Mouse (Mus musculus): Measurements from ENCODE around the gene Mkks.

Gene Mkks

DNA sequence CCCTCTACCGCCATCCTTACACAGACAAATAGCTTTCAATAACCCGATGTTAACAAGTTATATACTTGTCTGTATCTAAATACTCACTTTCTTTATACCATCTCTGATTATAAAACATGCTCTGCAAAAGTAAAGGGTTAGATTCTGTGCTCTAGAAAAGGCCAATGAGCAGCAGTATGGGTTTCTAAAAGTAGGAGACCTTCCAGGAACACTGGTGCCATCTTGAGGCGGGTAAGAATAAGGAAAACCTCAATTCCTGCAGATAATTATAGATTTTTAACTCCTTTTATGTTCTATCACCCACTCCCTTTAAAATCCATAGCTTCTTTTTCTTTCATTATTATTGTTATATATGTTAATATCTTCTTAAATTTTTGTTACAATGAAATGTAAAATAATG lies 55.3 kb downstream of the Mkks start:
- no peak for DNase-seq (ENCODE audit: low spot score)

DNA sequence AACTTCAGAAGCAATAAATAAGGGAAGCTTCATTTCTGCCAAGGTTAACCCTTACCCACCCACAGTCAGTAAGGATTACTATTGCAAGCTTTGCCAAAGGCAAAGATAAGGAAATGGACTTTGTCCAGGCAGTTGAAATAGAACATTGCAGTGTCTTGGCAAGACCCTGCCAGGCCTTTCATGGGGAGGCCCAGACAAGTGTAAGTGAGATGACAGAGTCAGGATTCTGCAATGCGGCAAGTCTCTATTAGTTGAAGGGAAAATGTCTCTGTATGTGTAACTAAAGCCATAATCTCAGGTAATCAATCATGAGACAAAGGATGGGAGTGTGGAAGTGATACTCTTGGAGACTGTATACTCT lies 56.5 kb downstream of the Mkks start:
- no peak for DNase-seq (ENCODE audit: low spot score)

DNA sequence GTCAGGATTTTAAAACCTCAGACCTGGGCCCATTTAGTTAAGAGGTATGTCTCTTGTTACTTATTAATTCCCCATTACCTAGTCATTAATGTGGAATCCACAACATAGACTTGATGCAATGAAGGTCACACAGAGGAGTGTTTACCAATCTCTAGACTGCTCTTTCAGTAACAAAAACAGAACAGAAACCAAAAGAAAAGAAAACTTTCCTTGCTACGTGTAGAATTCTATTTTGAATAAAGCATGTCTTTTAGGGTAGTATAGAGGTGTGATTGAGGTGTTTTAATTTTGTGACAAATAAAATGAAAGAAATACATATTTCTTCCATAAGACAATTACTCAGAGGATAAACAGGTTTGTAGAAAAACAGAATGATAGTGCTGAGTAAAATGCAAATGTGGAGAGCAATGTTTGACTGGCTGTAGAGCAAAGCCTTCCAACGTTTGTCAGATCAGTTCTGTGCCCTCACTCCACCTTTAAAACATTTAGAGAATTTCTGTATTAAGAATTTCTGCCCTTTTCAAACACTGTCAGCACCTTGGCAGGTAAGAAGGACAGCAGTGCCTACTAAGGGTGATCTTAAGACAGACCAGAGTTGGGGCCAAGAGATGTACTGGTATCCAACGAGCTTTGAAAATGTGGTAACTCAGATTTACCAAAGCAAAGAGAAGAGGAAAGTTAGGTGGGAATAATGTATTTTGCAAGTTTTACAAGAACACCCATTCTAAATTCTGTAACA lies 57.0 kb downstream of the Mkks start:
- DNase-seq (ENCODE audit: low spot score), result no peak

DNA sequence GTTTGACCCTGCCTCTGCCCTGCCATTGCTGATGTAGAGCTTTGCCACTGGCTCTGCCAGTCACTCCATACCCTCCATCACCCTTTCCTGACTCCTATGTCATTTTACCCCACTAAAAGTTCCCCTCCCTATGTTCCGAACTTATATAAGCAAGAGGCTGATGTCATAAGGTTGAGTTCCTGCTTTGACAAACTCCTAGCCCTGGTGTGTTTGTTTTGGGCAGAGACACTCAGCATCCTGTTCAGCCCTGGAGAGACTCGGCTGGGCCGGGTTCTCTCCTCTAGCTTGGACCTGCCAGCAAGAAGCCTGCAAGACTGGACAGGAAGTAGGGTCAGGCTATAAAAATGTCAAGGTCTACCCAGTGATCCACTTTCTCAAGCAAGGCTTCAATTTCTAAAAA lies 58.3 kb downstream of the Mkks start:
- peak; percentile 4 for DNase-seq (ENCODE audit: low spot score)

DNA sequence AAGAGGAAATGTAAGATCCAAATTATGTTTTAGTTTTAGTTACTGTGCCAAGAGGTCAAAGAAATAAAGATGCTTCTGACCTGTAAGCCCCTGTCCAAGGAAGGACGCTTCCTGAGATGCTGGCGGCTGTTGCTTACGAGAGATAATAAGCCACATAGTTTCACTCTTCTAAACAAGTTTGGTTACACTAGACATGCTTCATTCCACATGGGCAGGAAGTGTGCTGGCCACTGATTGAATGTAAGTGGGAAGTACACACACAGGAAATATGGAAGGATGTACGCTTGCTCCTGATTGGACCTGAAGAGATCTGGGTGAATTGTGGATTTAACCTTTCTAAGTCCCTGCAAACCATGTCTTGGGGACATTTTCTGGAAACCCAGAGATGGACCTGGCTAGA lies 63.6 kb downstream of the Mkks start:
- no peak for DNase-seq (ENCODE audit: low spot score)

Data from urinary bladder, postnatal 25 days (tissue).